Mouse (Mus musculus) telencephalon, adult 2 months (tissue): ENCODE results near the gene Msrb3.

ENCODE experiments used
- DNase-seq: peaks from one replicate; pipeline ENCODE4 v3.0.0-alpha.2; 2011; ENCODE audit warnings: low read depth, low spot score

The Msrb3 gene

DNA sequence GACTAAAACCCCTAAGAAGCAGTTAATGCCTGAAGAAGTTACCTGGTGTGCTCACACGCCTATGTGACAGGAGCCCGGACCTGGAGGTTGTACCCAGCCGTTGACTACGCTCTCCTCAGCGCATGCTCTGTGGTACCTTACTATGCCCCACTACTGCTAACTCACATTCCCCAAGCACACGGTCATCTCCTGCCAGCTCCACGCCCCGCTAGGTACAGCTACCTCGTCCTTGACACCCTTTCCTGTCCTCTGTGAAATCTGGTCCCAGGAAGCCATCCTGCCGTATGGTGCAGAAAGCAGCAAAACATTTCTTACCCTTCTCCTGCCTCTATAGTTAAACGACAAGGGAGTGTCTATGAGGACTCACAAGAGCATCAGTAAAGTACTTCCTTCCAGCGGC, 37.2 kb downstream of the Msrb3 start:
- no peak for DNase-seq

DNA sequence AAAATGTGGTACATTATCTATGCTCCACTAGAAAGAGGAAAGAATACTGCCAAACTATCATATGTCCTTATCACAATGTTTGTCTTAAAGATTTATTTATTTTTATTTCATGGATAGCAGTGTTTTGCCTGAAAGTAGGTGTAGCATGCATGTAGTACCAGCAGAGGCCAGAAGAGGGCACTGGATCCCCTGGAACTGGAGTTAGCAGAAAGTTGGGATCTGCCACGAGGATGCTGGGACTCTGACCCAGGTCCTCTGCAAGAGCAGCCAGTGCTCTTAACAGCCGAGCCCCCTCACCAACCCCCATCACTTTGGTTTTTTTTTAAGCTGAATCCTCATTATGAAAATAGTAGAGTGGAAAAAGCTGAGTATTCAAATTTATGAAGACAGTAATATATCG, 37.7 kb downstream of the Msrb3 start:
- DNase-seq, result no peak

DNA sequence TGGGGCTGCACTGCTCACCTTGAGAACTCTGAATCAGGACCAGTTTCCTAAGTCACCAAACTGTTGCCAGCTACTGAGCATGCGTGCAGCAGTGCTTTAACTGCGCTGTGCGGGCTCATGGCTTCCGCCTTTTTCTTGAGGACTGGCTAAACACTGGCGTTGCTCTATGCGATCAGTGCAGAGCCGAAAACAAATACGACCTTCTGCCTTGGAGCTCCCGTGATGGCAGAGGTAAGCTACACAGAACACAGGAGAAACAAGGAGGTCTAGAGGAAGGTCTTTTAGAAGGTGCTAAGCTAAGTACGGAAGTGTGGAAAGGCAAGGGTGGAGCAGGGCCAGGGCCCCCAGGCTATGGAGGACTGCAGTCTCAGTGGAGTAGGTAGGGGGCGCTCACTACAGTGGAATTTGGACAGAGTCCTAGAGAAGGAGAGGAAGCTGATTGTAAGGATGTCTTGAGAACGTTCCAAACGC, 41.3 kb downstream of the Msrb3 start:
- no peak for DNase-seq

DNA sequence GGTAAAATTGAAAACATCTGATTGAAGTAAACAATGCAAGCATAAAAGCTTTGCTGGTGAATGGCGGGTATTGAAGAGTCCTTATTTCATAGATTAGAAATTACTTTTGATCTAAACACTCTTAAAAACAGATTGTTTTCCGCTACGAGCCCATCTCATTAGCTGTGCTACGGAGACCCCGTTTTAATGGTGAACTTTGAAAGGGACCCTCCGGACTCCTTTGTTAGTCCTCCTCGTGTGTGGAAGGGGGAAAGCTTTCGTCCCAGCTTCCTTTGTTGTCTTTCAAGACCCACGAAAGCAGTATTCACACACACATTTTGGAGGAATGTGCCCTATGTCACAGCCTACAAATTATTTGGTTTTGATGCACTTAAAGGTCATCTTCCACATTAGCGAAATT, 44.6 kb downstream of the Msrb3 start:
- DNase-seq, result no peak

DNA sequence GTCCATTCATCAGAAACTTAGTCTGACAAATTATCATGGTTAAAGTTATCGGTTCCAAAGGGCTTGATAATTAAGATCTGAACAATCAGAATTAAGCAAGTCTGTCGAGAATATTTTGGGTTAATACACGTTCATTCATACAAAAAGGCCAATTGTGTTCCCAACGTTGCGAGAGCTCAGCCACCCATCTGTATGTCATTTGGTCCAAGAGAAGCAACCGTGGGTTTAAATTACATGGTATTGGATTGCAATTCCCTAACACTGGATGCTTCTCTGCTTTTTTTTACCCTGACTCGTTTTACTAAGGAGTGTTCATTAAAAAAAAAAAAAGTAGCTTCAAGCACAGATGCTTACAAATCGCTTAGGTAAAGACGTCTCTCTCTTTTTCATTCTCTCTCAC, 45.1 kb downstream of the Msrb3 start:
- DNase-seq, result no peak

DNA sequence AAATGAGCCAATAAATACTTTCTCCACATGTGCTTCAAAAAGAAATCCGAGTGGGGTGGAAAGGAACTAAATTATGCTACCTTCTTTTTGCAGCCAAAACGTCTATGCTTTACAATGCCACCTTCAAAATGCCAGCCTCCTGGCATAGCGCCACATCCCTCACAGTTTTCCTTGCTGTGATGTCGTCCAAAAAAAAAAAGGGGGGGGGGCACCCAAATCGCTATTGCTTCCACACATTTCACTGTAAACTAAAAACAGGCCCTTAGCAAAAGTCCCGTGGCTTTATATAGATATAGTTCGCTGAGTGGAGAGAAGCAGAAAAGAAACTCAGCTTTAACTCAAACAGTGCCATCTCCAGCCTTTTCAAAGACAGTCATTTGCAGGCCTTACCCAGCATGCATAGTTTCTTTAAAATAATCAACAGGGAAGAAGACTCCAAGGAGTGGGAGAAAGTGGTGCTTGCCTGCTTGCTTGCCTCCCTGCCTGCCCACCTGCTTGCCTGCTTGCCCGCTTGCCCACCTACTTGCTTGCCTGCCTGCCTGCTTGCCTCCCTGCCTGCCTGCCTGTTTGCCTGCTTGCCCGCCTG, 47.6 kb downstream of the Msrb3 start:
- peak; percentile 29 for DNase-seq

DNA sequence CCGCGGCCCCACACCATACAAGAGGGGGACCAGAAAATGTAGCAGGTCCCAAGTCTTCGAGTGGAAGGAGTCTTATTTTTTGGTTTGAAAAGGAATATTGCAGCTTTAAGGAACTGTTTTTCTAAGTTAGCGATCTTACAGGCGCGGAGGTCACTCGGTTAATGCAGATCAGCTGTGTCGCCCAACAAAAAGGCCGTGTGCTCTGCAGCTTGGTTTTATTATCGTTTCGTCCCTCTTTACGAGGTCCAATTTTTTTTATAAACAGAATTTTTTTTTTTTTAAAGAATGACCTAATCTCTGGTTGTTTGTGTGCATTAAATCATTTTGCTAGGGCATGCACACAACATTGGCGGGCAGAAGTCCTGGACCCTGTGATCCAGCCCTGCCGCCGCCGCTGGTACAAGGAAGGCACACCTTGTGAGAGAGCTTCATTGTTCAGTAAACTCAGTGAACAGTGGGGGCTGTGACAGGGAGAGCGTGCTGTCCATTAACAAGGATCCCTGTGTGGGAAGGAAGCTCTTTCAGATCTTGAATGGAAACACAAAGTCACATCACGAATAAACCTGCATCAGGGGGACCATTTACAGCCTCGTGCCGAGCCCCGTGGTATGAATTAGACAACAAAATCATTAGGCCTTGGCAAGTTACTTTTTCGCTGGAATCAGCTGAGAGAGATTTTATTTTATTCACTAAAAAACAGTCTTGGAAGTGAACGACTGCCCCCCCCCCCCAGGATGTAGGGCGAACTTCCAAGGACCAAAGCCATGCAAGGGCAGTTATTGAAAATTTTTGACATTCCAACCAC, 48.3 kb downstream of the Msrb3 start:
- DNase-seq, result no peak

DNA sequence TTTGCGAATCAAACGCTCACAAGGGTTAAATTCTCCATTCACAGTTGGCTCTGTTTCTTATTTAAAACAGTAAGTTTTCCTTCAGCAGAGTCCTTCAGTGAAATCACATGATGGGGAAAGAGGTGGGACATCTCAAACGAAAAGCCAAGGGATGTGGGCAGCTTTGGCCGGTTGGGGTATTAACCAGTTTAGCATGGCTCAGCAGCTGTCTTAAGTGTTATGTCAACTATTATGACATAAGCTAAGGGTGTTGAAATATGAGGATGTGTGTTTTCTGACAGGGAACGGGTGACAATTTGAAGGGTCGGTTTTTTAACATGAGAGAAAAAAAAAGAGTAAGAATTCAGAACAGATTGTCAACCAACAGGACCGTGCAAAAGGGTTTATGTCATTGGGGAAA, 50.2 kb downstream of the Msrb3 start:
- no peak for DNase-seq

DNA sequence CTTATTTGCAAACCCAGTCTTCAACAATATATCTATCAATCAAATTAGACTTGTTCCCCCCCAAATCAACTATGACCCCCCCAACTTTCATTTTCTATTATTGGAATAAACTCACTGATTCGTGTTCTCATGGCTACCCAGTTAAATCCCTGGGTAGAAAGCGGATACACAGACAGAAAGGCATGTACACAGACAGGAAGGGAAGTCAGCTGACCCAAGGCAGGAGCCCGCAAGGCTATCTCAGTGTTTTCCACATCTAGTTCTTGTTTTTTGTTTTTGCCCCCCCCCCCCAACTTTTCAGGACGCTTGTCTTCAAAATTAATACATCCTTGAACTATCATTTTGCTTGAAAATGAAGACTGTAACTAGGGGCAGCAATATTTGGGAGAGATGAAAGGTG, 51.1 kb downstream of the Msrb3 start:
- no peak for DNase-seq

DNA sequence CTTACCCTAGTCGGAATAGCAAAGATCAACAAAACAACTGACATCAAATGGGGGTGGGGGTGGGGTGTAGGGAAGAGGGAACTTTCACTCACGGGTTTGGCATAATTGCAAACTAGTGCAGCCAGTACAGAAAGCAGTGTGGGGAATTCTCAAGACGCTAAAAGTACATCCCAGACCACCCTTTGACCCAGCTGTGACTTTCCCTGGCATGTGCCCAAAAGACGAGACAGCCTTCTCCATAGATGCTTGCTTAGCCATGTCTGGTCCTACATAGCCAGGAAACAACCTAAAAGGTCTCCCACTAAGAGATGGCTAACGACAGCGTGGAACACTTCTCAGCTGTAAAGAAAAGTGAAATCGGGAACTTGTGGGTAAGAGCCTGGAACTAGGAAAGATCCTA, 58.9 kb downstream of the Msrb3 start:
- no peak for DNase-seq

DNA sequence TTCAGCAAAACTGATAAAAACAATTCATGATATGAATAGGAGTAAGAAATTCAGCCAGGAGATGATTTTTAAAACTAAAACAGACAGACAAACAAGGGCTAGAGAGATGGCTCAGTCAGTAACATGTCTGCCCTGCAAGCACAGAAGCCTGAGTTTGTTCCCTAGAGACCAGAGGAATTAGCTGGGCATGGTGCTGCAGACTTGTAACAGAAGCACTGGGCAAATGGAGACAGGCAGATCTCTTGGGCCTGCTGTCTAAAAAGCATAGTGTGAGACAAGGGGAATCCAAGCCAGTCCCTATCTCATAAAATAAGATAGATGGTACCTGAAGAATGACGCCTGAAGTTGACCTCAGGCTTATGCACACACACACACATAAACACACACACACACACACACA, 64.4 kb downstream of the Msrb3 start:
- DNase-seq, result no peak

DNA sequence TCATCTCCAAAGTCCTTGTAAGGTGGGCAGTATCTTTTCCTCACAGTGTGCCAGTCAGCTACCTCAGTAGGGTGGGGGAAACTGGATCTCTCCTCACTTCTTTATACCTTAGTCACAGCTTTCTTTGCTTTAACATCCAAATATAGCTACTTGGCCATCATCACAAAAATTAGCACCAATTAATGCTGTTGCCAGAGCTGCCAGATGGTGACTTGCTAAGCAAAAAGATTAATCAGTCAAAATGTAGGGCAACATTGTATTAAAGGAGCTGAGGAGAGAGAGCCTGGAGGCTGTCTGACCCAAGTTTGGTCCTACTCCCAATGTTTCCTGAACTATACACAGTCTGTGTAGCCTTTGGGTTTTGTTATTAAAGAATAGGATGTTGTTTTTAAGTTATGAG, 65.1 kb downstream of the Msrb3 start:
- no peak for DNase-seq

DNA sequence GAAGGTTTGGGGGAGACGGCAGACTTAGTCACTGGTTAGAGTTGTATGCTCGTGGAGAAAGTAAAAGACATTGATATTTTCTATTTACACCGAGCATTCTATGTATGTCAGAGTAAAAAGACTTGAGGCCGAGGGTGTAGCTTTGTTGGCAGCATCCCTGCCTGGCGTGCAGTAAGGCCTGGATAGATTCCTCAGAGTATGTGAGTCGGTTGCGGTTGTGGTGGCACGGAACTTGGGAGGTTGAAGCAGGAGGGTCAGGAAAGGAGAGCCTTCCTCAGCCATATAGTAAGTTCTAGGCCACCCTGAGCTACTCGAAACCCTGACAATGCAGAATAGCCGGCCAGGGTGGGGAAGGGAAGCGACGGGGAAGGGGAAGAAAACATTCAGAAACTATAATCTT, 71.1 kb downstream of the Msrb3 start:
- DNase-seq, result no peak

DNA sequence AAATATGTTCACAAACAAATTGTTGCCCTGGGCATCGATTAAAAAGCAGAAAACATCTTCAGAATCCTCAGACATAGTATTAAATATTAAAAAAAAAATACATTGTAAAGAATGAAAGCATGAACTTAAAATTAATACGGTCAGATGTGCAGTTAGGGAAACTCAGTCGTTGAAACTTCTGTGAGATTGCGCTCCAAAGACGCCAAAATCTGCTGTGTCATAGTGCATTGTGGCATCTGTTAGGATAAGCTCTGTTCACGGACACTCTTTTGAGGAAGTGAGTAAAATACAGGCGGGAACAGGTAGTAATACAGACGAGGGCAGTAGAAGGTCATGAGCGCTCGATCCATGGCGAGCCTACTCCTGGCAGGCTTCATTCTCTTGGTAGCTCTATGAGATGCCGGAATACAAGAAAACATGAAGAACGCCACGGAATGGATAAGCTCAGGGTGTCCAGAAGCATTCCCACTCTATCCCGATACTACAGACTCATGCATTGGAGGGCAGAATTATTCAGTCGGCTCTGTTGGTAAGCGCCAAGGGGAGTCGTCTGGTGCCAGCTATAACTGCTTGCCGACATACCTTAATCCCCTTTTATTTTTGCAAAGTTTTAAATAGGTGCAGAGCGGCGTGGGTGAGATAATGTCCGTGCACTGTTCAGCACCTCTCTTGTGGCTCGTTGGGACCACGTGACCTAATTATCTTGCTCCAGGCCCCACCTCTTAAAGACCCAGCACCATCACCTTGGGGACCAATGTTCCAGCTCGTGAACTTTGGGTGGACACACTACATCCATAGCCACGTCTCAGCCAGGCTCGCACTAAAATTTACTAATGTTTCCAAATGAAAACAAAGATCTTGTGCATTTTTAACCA, 71.9 kb downstream of the Msrb3 start:
- DNase-seq, result no peak

DNA sequence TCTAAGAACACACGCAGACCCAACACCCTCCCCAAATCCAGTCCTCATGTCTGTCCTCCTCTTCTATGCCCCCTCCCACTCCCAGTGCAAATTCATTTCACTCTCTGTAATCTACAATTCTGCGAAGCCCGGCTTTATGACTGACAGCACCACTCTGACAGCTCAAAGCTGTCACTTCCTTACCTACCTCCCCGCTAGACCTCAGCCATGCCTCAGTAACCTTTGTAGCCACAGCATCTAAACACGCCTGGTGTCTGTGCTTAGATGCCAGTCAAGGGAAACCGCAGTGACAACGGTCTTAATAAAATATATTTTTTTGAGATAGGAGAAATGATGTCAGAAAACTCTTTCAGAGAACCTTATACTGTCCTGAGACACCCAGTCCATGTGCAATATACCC, 72.5 kb downstream of the Msrb3 start:
- DNase-seq, result no peak

DNA sequence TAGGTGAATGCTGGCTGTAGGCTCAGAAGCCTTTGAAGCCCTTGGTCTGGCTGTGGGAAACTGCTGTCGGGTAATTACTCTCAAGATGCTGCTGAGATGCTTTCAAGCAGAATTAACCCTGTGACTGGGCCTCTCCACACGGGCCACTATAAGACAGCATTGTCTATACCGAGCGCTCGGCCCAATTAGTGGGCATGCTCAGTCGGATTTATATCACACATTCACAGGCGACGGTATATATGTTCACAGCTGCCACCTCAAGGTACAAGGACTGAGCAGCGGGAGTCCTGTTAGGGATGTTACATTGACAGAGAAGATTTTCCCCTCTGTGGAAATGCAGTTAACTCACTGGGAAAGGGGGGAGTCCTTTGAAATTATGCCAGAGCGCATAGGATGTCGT, 73.3 kb downstream of the Msrb3 start:
- DNase-seq, result no peak

DNA sequence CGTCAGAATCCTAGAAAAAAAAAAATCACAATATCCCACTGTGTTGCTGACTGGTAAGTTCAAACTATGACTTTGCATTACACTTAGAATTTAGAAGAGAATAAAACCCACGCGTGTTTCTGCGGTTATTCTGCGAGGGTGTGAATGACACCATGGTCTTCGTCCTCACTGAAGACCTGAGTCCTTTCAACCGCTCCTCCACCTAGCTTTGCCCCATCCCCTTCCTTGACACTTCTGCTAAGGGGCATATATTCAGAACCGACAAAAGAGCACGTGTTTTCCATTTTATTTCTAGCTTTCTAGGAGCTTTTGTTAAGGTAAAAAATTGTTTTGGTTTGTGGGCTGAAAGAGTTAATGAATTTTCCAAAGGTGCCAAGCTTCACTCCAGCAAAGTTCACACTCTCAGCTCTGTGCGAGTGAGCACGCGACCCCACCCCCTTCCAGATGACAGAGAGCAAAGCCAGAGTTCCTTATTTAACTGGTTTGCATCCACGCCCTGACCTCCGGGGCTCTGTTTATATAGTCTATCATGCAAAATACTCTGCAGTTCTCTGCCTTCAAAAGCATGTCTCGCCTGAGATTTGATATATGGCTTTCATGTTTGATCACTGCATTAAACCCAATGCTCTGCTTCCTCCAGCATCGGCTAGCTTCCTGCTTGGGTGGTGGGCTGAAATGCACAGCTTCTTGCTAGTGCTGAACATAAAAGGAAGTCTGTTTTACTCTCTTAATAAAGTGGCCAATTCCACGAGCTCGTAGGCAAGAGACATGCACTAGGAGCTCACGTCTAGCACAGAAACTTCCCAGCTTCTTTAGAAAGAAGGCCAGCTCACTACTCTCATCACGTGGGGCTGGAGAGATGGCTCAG, 77.2 kb downstream of the Msrb3 start:
- DNase-seq, result no peak

DNA sequence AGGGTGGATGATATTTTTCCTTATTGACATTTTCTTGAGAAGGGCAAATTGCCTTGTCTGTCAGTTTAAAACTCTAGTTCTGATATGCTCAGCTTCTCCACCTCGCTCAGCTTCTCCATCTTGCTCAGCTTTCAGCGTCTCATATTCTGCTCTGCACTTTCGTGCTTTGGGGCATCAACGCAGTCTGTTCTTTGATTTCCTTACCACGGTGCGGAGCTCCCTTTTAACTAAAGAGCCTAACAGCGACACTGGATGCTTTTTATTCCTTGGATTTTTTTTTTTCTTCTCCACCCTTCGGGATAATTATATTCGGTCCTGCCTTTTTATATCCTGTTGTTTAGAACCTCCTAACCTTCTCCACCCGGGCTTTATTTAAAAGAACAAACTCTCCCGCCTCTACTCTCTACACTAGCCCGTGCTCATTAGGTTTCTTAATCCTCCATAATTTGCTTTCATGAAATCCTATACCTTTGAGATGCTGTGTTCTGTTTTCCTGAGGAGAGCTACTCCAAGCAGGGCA, 78.1 kb downstream of the Msrb3 start:
- no peak for DNase-seq

DNA sequence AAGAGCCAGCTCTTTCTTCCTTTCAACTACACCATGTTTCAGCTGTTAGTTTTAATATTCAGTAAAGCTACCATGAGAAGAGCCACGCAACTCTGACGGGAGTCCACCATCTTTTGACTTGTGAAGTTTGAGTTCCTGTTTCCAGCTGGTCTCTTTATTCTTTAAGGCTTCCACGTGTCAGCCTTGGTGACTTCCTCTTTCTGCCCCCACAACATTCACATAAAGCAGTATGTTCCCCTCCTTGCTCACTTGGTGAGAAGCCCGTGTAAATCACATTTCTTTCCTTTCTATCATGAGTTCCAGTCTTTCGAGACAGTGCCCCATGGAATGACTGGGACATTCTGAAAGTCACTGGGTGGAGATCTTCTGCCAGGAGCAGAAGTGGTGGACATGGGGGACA, 83.6 kb downstream of the Msrb3 start:
- DNase-seq, result no peak

DNA sequence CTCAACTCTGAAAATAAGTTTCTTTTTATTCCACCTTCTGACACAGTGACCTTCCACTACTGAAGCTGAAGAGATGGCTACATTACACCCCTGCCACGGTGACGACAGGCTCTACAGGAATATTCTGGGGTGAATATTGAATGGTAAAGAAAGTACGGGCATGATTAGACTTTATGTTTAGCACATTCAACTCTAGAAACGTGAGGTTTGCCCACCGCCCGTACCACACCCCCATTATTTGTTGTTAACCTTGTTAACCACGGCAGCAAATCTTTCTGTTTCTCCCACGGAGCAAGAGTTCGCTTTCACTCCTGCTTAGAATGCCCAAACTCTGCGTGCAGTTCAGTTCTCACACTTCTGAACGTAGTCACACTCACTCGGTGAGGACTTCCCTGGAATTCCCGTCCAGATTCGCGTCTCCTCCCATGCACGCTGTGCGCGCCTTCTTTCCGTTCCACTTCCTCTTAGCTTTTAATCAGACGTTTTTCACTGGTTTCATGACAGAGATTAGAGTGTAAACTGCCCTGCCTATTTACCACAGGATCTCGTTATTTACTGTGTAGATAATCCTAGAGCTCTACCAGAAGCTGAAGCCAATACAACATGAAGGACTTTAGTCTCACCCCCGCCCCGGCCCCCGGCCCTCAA, 87.0 kb downstream of the Msrb3 start:
- no peak for DNase-seq
